Mouse (Mus musculus) liver, embryonic 11.5 days (tissue): ENCODE results near the gene Trpc6. TPM values are rescaled to one million over a fixed set of nuclear protein-coding genes. Genes with fewer than 3 reads are reported as not detected.

Experiments
- ATAC-seq: fragments of 200-750 bp; cut with Nextera tagmentation; replicated peaks from 2 replicates; pipeline ENCODE4 v1.8.0; 2017; ENCODE audit warnings: moderate number of reproducible peaks, mild to moderate bottlenecking, moderate TSS enrichment, moderate library complexity; ENCODE audit not compliant: low FRiP score
- DNase-seq: peaks from one replicate; pipeline ENCODE4 v3.0.0-alpha.2; 2017; ENCODE audit warnings: low spot score
- H3K27ac ChIP-seq: fragments of 300-500 bp; sonication (generic); 2 replicates; pipeline ENCODE4 v1.5.1; 2014; ENCODE audit warnings: mild to moderate bottlenecking, low read depth, low read length, control low read depth
- H3K27me3 ChIP-seq: fragments of 300-500 bp; sonication (generic); replicated peaks from 2 replicates; pipeline ENCODE4 v1.6.1; 2014; ENCODE audit warnings: low read length, mixed read lengths; ENCODE audit not compliant: control insufficient read depth, insufficient read depth
- H3K36me3 ChIP-seq: fragments of 300-500 bp; sonication (generic); 2 replicates; pipeline ENCODE4 v1.6.1; 2014; ENCODE audit warnings: mild to moderate bottlenecking, low read length, moderate library complexity, mixed read lengths; ENCODE audit not compliant: control insufficient read depth, insufficient read depth
- H3K4me1 ChIP-seq: fragments of 300-500 bp; sonication (generic); replicated peaks from 2 replicates; pipeline ENCODE4 v1.6.1; 2014; ENCODE audit warnings: low read length, mixed read lengths; ENCODE audit not compliant: control insufficient read depth, insufficient read depth
- H3K4me2 ChIP-seq: fragments of 300-500 bp; sonication (generic); 2 replicates; pipeline ENCODE4 v1.6.1; 2014; ENCODE audit warnings: mild to moderate bottlenecking, control low read depth, moderate library complexity
- H3K4me3 ChIP-seq: fragments of 300-500 bp; sonication (generic); 2 replicates; pipeline ENCODE4 v1.5.1; 2014; ENCODE audit warnings: low read depth, low read length, control low read depth
- H3K9ac ChIP-seq: fragments of 300-500 bp; sonication (generic); 2 replicates; pipeline ENCODE4 v1.6.1; 2014; ENCODE audit warnings: low read depth, low read length, control low read depth
- H3K9me3 ChIP-seq: fragments of 300-500 bp; sonication (generic); 2 replicates; pipeline ENCODE4 v1.6.1; 2016; ENCODE audit warnings: low read length, inconsistent platforms, mixed read lengths; ENCODE audit not compliant: control insufficient read depth
- WGBS: fragments of 180-500 bp; shearing (Covaris S2); extraction: QIAGEN DNeasy Blood & Tissue Kit; methylation state at CpG from one replicate; pipeline ENCODE4 v1.1.7; 2014; 5-methylcytosine and 5-hydroxymethylcytosine counted together
- polyA plus RNA-seq: library from polyadenylated mRNA; unstranded; fragments of >200 nt; fragmentation: Nextera tagmentation; extraction: Ambion mirVana; gene quantifications from 2 replicates; pipeline ENCODE4 v1.2.1, GENCODE M21; 2014

Gene Trpc6
- polyA plus RNA-seq, 1 experiment from 2014 or later, result 4.9 TPM

- whole genome bisulfite sequencing, result 82% methylated on average over 5 of the region's 5 CpGs
- ATAC-seq (no peak), DNase-seq (no peak)
- H3K4me3 ChIP-seq, result no peak overlapping the region
- H3K4me2 ChIP-seq, result no peak overlapping the region
- no peaks in the 10 kb centered on the region for H3K27me3 ChIP-seq
- no peak overlapping the region for H3K9ac ChIP-seq
- no peak overlapping the region for H3K27ac ChIP-seq
- no peaks in the 10 kb centered on the region for H3K9me3 ChIP-seq
- no peaks in the 10 kb centered on the region for H3K4me1 ChIP-seq
- H3K36me3 ChIP-seq, result no peaks in the 10 kb centered on the region
Observed at GRCm38 (mm10) chr9:8643453-8643852, 99.5 kb downstream of the Trpc6 start.

GRCm38 (mm10) chr9:8655347-8655746, 111.4 kb downstream of the Trpc6 start:
- DNase-seq (no peak), ATAC-seq (no peak)
- Histone ChIP-seq H3K9me3 (no peaks in the 10 kb centered on the region), H3K27me3 (no peaks in the 10 kb centered on the region), H3K27ac (no peak overlapping the region), H3K9ac (no peak overlapping the region), H3K4me1 (no peaks in the 10 kb centered on the region), H3K36me3 (no peaks in the 10 kb centered on the region), H3K4me3 (no peak overlapping the region), H3K4me2 (no peak overlapping the region)

- H3K27ac ChIP-seq, result no peak overlapping the region
- H3K9me3 ChIP-seq, result no peaks in the 10 kb centered on the region
- ATAC-seq, result no peak
- 63% methylated on average over 1 of the region's 1 CpGs for WGBS
- no peaks in the 10 kb centered on the region for H3K36me3 ChIP-seq
- no peak for DNase-seq
- no peaks in the 10 kb centered on the region for H3K27me3 ChIP-seq
- no peak overlapping the region for H3K4me2 ChIP-seq
- H3K9ac ChIP-seq, result no peak overlapping the region
- H3K4me1 ChIP-seq, result no peaks in the 10 kb centered on the region
- no peak overlapping the region for H3K4me3 ChIP-seq
Observed at GRCm38 (mm10) chr9:8672944-8673343, 129.0 kb downstream of the Trpc6 start.

GRCm38 (mm10) chr9:8676607-8677006, 132.7 kb downstream of the Trpc6 start:
- WGBS, result 41% methylated on average over 1 of the region's 1 CpGs
- H3K9me3 ChIP-seq, result no peaks in the 10 kb centered on the region
- no peak overlapping the region for H3K4me3 ChIP-seq
- H3K9ac ChIP-seq, result no peak overlapping the region
- ATAC-seq, result no peak
- DNase-seq, result no peak
- no peaks in the 10 kb centered on the region for H3K27me3 ChIP-seq
- no peaks in the 10 kb centered on the region for H3K4me1 ChIP-seq
- H3K4me2 ChIP-seq, result no peak overlapping the region
- H3K27ac ChIP-seq, result no peak overlapping the region
- no peaks in the 10 kb centered on the region for H3K36me3 ChIP-seq

GRCm38 (mm10) chr9:8693177-8693576, 149.2 kb downstream of the Trpc6 start:
- Histone ChIP-seq H3K9me3 (no peaks in the 10 kb centered on the region), H3K4me1 (no peaks in the 10 kb centered on the region), H3K4me2 (no peak overlapping the region), H3K36me3 (no peaks in the 10 kb centered on the region), H3K27me3 (no peaks in the 10 kb centered on the region), H3K4me3 (no peak overlapping the region), H3K9ac (no peak overlapping the region), H3K27ac (no peak overlapping the region)
- 49% methylated on average over 2 of the region's 2 CpGs for WGBS
- no peak for DNase-seq
- ATAC-seq, result no peak

- Histone ChIP-seq H3K36me3 (no peaks in the 10 kb centered on the region), H3K4me3 (no peak overlapping the region), H3K27ac (no peak overlapping the region), H3K4me2 (no peak overlapping the region), H3K27me3 (no peaks in the 10 kb centered on the region), H3K9me3 (no peaks in the 10 kb centered on the region), H3K9ac (no peak overlapping the region), H3K4me1 (no peaks in the 10 kb centered on the region)
- 26% methylated on average over 5 of the region's 5 CpGs for WGBS
- peak; percentile 48 for DNase-seq
- ATAC-seq, result peak; percentile 49; the same call in 1 of the 2 replicates
Observed at GRCm38 (mm10) chr9:8700669-8701068, 156.7 kb downstream of the Trpc6 start.

GRCm38 (mm10) chr9:8703516-8703915, 159.6 kb downstream of the Trpc6 start:
- ATAC-seq (no peak), DNase-seq (no peak)
- Histone ChIP-seq H3K9me3 (no peaks in the 10 kb centered on the region), H3K27me3 (no peaks in the 10 kb centered on the region), H3K4me3 (no peak overlapping the region), H3K9ac (no peak overlapping the region), H3K4me1 (no peaks in the 10 kb centered on the region), H3K4me2 (no peak overlapping the region), H3K27ac (no peak overlapping the region), H3K36me3 (no peaks in the 10 kb centered on the region)
- 75% methylated on average over 1 of the region's 1 CpGs for WGBS

- no peaks in the 10 kb centered on the region for H3K27me3 ChIP-seq
- H3K9ac ChIP-seq, result no peak overlapping the region
- no peaks in the 10 kb centered on the region for H3K9me3 ChIP-seq
- DNase-seq (no peak), ATAC-seq (no peak)
- H3K4me2 ChIP-seq, result no peak overlapping the region
- no peak overlapping the region for H3K4me3 ChIP-seq
- no peaks in the 10 kb centered on the region for H3K4me1 ChIP-seq
- H3K27ac ChIP-seq, result no peak overlapping the region
- 52% methylated on average over 5 of the region's 5 CpGs for WGBS
- H3K36me3 ChIP-seq, result no peaks in the 10 kb centered on the region
Observed at GRCm38 (mm10) chr9:8703956-8704355, 160.0 kb downstream of the Trpc6 start.

GRCm38 (mm10) chr9:8710052-8710739, 166.3 kb downstream of the Trpc6 start:
- WGBS, result 68% methylated on average over 3 of the region's 3 CpGs
- Histone ChIP-seq H3K27me3 (no peaks in the 10 kb centered on the region), H3K4me1 (no peaks in the 10 kb centered on the region), H3K9ac (no peak overlapping the region), H3K4me2 (no peak overlapping the region), H3K27ac (no peak overlapping the region), H3K36me3 (no peaks in the 10 kb centered on the region), H3K4me3 (no peak overlapping the region), H3K9me3 (no peaks in the 10 kb centered on the region)
- no peak for DNase-seq
- ATAC-seq, result no peak
